13 mouse cellular contexts compared by ENCODE assay signal in the genomic region with DNA sequence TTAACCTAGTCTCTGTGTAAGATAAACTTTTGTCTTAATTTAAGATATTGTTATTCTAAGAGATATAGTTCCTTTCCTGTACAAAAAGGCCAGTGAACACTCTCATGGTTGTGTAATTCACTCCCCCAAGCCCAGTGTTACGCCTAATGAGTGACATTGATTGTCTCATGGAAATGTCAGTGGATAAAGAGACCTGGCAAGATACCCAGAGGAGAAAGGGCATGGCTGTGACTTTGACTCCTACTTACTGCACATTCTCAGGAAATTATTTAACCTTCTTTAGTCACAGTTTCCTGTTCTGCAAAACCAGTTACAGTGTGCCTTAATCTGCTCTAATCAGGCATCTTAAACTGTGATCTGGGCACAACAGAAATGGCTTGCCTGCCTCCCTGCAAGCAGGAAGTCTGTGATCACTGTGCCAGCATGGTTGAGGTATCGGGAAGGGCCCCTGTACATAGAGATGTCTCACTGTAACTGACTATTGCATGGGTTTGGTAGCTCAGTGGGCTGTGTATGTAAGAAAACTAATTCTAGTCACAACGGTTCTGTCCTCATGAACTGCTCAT. TPM values are rescaled to one million over a fixed set of nuclear protein-coding genes. Genes with fewer than 3 reads are reported as not detected.
DNase-seq lines count a peak whose midpoint lies in the region; ATAC-seq and TF ChIP-seq lines count a peak whose summit lies in the region.
"Had no signal": no experiment of that assay in that cellular context is flagged by ENCODE, and none has a peak within 500 bp of the region (broad histone marks: within the 10 kb centered on the region; RNA-seq: fewer than 3 reads in every experiment).

No protein-coding gene starts in this region.

- H3K9ac ChIP-seq in liver, adult 2 months (ENCODE audit: low read depth, low read length) = no peak overlapping the region
- H3K9ac ChIP-seq in liver, embryonic 11.5 days (ENCODE audit: low read depth, low read length) = no peak overlapping the region
- no peak overlapping the region for H3K9ac ChIP-seq in MEL (ENCODE audit: control insufficient read depth, low read depth, low read length, poor library complexity, severe bottlenecking)
- H3K9ac ChIP-seq: hindbrain, embryonic 13.5 days; limb, embryonic 12.5 days had no signal

- peak; percentile 83 for DNase-seq in liver, adult 2 months (ENCODE audit: extremely low read depth, low read depth, low spot score)
- DNase-seq in liver, embryonic 11.5 days (ENCODE audit: low spot score) = no peak
- DNase-seq in MEL (ENCODE audit: low read depth, low spot score) = peak; percentile 81
- DNase-seq in adrenal gland, postnatal 25 days = no peak
- DNase-seq in adrenal gland, adult 8-10 months = no peak
- no peak for DNase-seq in spleen, adult 18-20 months
- DNase-seq: right cerebral cortex, postnatal 4 days; thymus, adult 18-20 months had no signal

- TF ChIP-seq CTCF in liver, adult 2 months (IDR thresholded peaks at IDR 0.05; ENCODE audit: low read depth, low read length) = no peak
- no peak for TF ChIP-seq CTCF in MEL (IDR thresholded peaks at IDR 0.05 in 2 of 3, conservative IDR thresholded peaks at IDR 0.05 in 1 of 3; ENCODE audit: control insufficient read depth in 1 of 3, insufficient read depth in 1 of 3, low read depth in 2 of 3, low read length in 3 of 3, poor library complexity in 1 of 3, severe bottlenecking in 1 of 3)

- 30% methylated on average over 3 of the region's 3 CpGs for WGBS in liver, adult 2 months
- WGBS in liver, embryonic 11.5 days = 50% methylated on average over 3 of the region's 3 CpGs

- H3K4me3 ChIP-seq in liver, adult 2 months (ENCODE audit: insufficient read depth, low read depth, low read length) = no peak overlapping the region
- no peak overlapping the region for H3K4me3 ChIP-seq in liver, embryonic 11.5 days (ENCODE audit: low read depth, low read length)
- H3K4me3 ChIP-seq in MEL (ENCODE audit: control insufficient read depth in 1 of 2, insufficient read depth in 1 of 2, low read depth in 2 of 2, low read length in 2 of 2) = no peak overlapping the region
- no peak overlapping the region for H3K4me3 ChIP-seq in brown adipose tissue, adult 24 weeks (ENCODE audit: insufficient read depth, low read depth, low read length)
- peak overlapping the region; percentile 77 for H3K4me3 ChIP-seq in megakaryocyte, embryonic 14.5 days (replicated peaks)
- H3K4me3 ChIP-seq: hindbrain, embryonic 13.5 days; limb, embryonic 12.5 days had no signal

- TF ChIP-seq POLR2A in liver, adult 2 months (IDR thresholded peaks at IDR 0.05; ENCODE audit: extremely low read depth, insufficient read depth, low read length) = no peak
- no peak for TF ChIP-seq POLR2A in MEL (IDR thresholded peaks at IDR 0.05; ENCODE audit: control insufficient read depth in 1 of 2, insufficient read depth in 1 of 2, low read depth in 1 of 2, low read length in 2 of 2, poor library complexity in 1 of 2)

- H3K4me1 ChIP-seq in liver, adult 2 months (ENCODE audit: control insufficient read depth, insufficient read depth, low read length) = peaks cover 11% of the 10 kb centered on the region
- peaks cover 15% of the 10 kb centered on the region for H3K4me1 ChIP-seq in liver, embryonic 11.5 days (replicated peaks; ENCODE audit: control insufficient read depth, insufficient read depth, low read length)
- H3K4me1 ChIP-seq in MEL (ENCODE audit: control insufficient read depth in 1 of 2, insufficient read depth in 2 of 2, low read length in 2 of 2) = peaks cover 10 to 15% of the 10 kb centered on the region in 2 experiments
- peaks cover 22% of the 10 kb centered on the region for H3K4me1 ChIP-seq in brown adipose tissue, adult 24 weeks (ENCODE audit: control insufficient read depth, insufficient read depth, insufficient read length, low read length)
- peaks cover 56% of the 10 kb centered on the region for H3K4me1 ChIP-seq in megakaryocyte, embryonic 14.5 days

- no peaks in the 10 kb centered on the region for H3K9me3 ChIP-seq in liver, embryonic 11.5 days (ENCODE audit: control insufficient read depth, low read length)
- no peaks in the 10 kb centered on the region for H3K9me3 ChIP-seq in MEL (replicated peaks; ENCODE audit: insufficient read depth, low read length)
- no peaks in the 10 kb centered on the region for H3K9me3 ChIP-seq in megakaryocyte, embryonic 14.5 days
- H3K9me3 ChIP-seq: hindbrain, embryonic 13.5 days; limb, embryonic 12.5 days had no signal

- no peaks in the 10 kb centered on the region for H3K27me3 ChIP-seq in liver, adult 2 months (ENCODE audit: control insufficient read depth, insufficient read depth, low read length)
- H3K27me3 ChIP-seq in liver, embryonic 11.5 days (replicated peaks; ENCODE audit: control insufficient read depth, insufficient read depth, low read length) = no peaks in the 10 kb centered on the region
- H3K27me3 ChIP-seq in MEL (ENCODE audit: control insufficient read depth in 1 of 2, insufficient read depth in 2 of 2, low read length in 2 of 2) = no peaks in the 10 kb centered on the region
- no peaks in the 10 kb centered on the region for H3K27me3 ChIP-seq in megakaryocyte, embryonic 14.5 days (replicated peaks)
- H3K27me3 ChIP-seq: hindbrain, embryonic 13.5 days; limb, embryonic 12.5 days had no signal

- TF ChIP-seq RAD21 in MEL (IDR thresholded peaks at IDR 0.05; ENCODE audit: low read depth, low read length) = no peak

- H3K36me3 ChIP-seq in liver, adult 2 months (ENCODE audit: control insufficient read depth, insufficient read depth, low read length) = no peaks in the 10 kb centered on the region
- no peaks in the 10 kb centered on the region for H3K36me3 ChIP-seq in liver, embryonic 11.5 days (ENCODE audit: control insufficient read depth, insufficient read depth, low read length)
- H3K36me3 ChIP-seq in MEL (ENCODE audit: control insufficient read depth in 1 of 2, insufficient read depth in 2 of 2, low read length in 2 of 2) = peaks cover 0 to 20% of the 10 kb centered on the region in 2 experiments; a peak in 2 of 4 replicates
- no peaks in the 10 kb centered on the region for H3K36me3 ChIP-seq in megakaryocyte, embryonic 14.5 days (replicated peaks; ENCODE audit: low read length)
- H3K36me3 ChIP-seq: hindbrain, embryonic 13.5 days; limb, embryonic 12.5 days had no signal

- TF ChIP-seq EP300 in MEL (IDR thresholded peaks at IDR 0.05; ENCODE audit: low read depth in 1 of 2, low read length in 2 of 2) = peak; percentile 70 to 86

- ATAC-seq in liver, embryonic 11.5 days (replicated peaks; ENCODE audit: low FRiP score) = no peak

- H3K79me2 ChIP-seq in liver, adult 2 months (ENCODE audit: control insufficient read depth, insufficient read depth, low read length) = peaks cover 36% of the 10 kb centered on the region
- peaks cover 7% of the 10 kb centered on the region for H3K79me2 ChIP-seq in MEL (ENCODE audit: control insufficient read depth, insufficient read depth, low read length, poor library complexity)

- 0 out of 2 replicates have a peak overlapping the region, but pooled peaks have one; percentile 11 for H3K27ac ChIP-seq in liver, adult 2 months (replicated peaks; ENCODE audit: insufficient read depth, low read depth, low read length)
- no peak overlapping the region for H3K27ac ChIP-seq in liver, embryonic 11.5 days (ENCODE audit: low read depth, low read length)
- peak overlapping the region; percentile 72 for H3K27ac ChIP-seq in MEL (ENCODE audit: control insufficient read depth, low read depth, low read length)
- peak overlapping the region; percentile 63 for H3K27ac ChIP-seq in brown adipose tissue, adult 24 weeks (replicated peaks; ENCODE audit: low read depth, low read length)
- H3K27ac ChIP-seq: hindbrain, embryonic 13.5 days; limb, embryonic 12.5 days had no signal

- H3K4me2 ChIP-seq in liver, embryonic 11.5 days = no peak overlapping the region
- H3K4me2 ChIP-seq: hindbrain, embryonic 13.5 days; limb, embryonic 12.5 days; midbrain, embryonic 11.5 days had no signal

TF ChIP-seq in MEL, 35 proteins besides CTCF, POLR2A, EP300 and RAD21 (continues in another document):
- TF ChIP-seq KAT2A (conservative IDR thresholded peaks at IDR 0.05; ENCODE audit: low read depth, low read length) (no peak), MYB (IDR thresholded peaks at IDR 0.05; ENCODE audit: low read depth, low read length) (peak; percentile 61), MAX (IDR thresholded peaks at IDR 0.05; ENCODE audit: low read length) (0 out of 2 replicates have a peak, but pooled peaks have one; percentile 18), SMC3 (IDR thresholded peaks at IDR 0.05; ENCODE audit: low read depth, low read length) (no peak), TAL1 (IDR thresholded peaks at IDR 0.05; ENCODE audit: low read length) (peak; percentile 60), POLR2AphosphoS2 (IDR thresholded peaks at IDR 0.05; ENCODE audit: low read length) (no peak), MXI1 (IDR thresholded peaks at IDR 0.05; ENCODE audit: low read depth, low read length) (peak; percentile 76), GATA1 (IDR thresholded peaks at IDR 0.05; ENCODE audit: low read depth, low read length) (peak; percentile 81), RCOR1 (IDR thresholded peaks at IDR 0.05; ENCODE audit: low read depth, low read length) (peak; percentile 69; the same call in 1 of the 2 replicates), SIN3A (IDR thresholded peaks at IDR 0.05; ENCODE audit: low read length) (peak; percentile 40; the same call in 1 of the 2 replicates), GABPA (IDR thresholded peaks at IDR 0.05; ENCODE audit: low read depth, low read length) (no peak), ETS1 (IDR thresholded peaks at IDR 0.05; ENCODE audit: low read depth, low read length) (peak; percentile 69; the same call in 1 of the 2 replicates), ZC3H11A (IDR thresholded peaks at IDR 0.05; ENCODE audit: low read depth, low read length) (no peak), MYC (IDR thresholded peaks at IDR 0.05; ENCODE audit: low read depth, low read length) (0 out of 2 replicates have a peak, but pooled peaks have one; percentile 52), CHD1 (IDR thresholded peaks at IDR 0.05; ENCODE audit: low read depth, low read length) (no peak), TCF12 (IDR thresholded peaks at IDR 0.05; ENCODE audit: low read depth, low read length) (peak; percentile 63)

RNA-seq across cellular contexts. Expression of a gene that starts 27.8 kb away (rescaled TPM):
- total RNA-seq in liver, adult 2 months (2014; rRNA removed) = 21.7 and 23.0 TPM in 2 replicates
- polyA plus RNA-seq in liver, adult 2 months (2012; rRNA removed) = 9.0 and 9.8 TPM in 2 replicates
- polyA plus RNA-seq in liver, embryonic 11.5 days (2014; fragmentation: Nextera tagmentation; extraction: Ambion mirVana) = 28.7 and 30.7 TPM in 2 replicates
- 17.4 and 17.9 TPM in 2 replicates for total RNA-seq in MEL (2012; rRNA removed)
- polyA plus RNA-seq in MEL (2012; ENCODE audit: insufficient read depth in 1 of 2, insufficient read length in 2 of 2, low read depth in 1 of 2, low replicate concordance in 2 of 2, missing spikeins in 1 of 2) = 10 to 100 TPM; 32.0 to 40.6 TPM
- 21.5 and 29.3 TPM in 2 replicates for polyA plus RNA-seq in brown adipose tissue, adult 24 weeks (2012; ENCODE audit: insufficient read depth, insufficient read length, missing spikeins)
- polyA plus RNA-seq in megakaryocyte, embryonic 14.5 days (2012; ENCODE audit: insufficient read depth, low replicate concordance) = 42.7 and 107 TPM in 2 replicates
- 68.9 and 78.4 TPM in 2 replicates for total RNA-seq in adrenal gland, postnatal 25 days (2021)
- total RNA-seq in adrenal gland, adult 8-10 months (2022) = 10 to 100 TPM; 42.5 to 52.3 (median 49.2) TPM

Comparison
In these comparisons a context has a peak if more than half of its experiments do, and no peak if none do; other contexts are left out.
1. DNase-seq: peak in liver, adult 2 months (single experiment) and MEL (single experiment); none in liver, embryonic 11.5 days (single experiment), adrenal gland, postnatal 25 days (single experiment), adrenal gland, adult 8-10 months (single experiment) and spleen, adult 18-20 months (0 of 2).